Mouse (Mus musculus) forebrain, postnatal 0 days (tissue): ENCODE results near the gene Cog8. TPM values are rescaled to one million over a fixed set of nuclear protein-coding genes. Genes with fewer than 3 reads are reported as not detected.

Source experiments
- ATAC-seq: fragments of 200-750 bp; cut with Nextera tagmentation; 2 replicates; pipeline ENCODE4 v1.8.0; 2017; ENCODE audit warnings: mild to moderate bottlenecking, moderate library complexity
- DNase-seq: peaks from one replicate; pipeline ENCODE4 v3.0.0-alpha.2; 2015
- H3K27ac ChIP-seq: fragments of 300-500 bp; sonication (generic); 2 replicates; pipeline ENCODE4 v1.5.1; 2014; ENCODE audit warnings: low read depth, mild to moderate bottlenecking, antibody characterized with exemption, low read length, moderate library complexity, mixed read lengths
- H3K27me3 ChIP-seq: fragments of 300-500 bp; sonication (generic); 2 replicates; pipeline ENCODE4 v1.6.1; 2014; ENCODE audit warnings: mild to moderate bottlenecking, low read length, mixed read lengths; ENCODE audit not compliant: insufficient read depth
- H3K36me3 ChIP-seq: fragments of 300-500 bp; sonication (generic); 2 replicates; pipeline ENCODE4 v1.6.1; 2014; ENCODE audit warnings: mild to moderate bottlenecking, moderate library complexity; ENCODE audit not compliant: insufficient read depth
- H3K4me1 ChIP-seq: fragments of 300-500 bp; sonication (generic); 2 replicates; pipeline ENCODE4 v1.6.1; 2014; ENCODE audit warnings: antibody characterized with exemption; ENCODE audit not compliant: insufficient read depth
- H3K4me2 ChIP-seq: fragments of 300-500 bp; sonication (generic); 2 replicates; pipeline ENCODE4 v1.6.1; 2014; ENCODE audit warnings: low read depth, mild to moderate bottlenecking, moderate library complexity
- H3K4me3 ChIP-seq: fragments of 300-500 bp; sonication (generic); 2 replicates; pipeline ENCODE4 v1.5.1; 2014; ENCODE audit warnings: low read depth, low read length, mixed read lengths
- H3K9ac ChIP-seq: fragments of 300-500 bp; sonication (generic); 2 replicates; pipeline ENCODE4 v1.6.1; 2014; ENCODE audit warnings: mild to moderate bottlenecking
- H3K9me3 ChIP-seq: fragments of 300-500 bp; sonication (generic); 2 replicates; pipeline ENCODE4 v1.6.1; 2016; ENCODE audit warnings: low read length
- CTCF ChIP-seq: sonication (generic); IDR thresholded peaks from 2 replicates; pipeline ENCODE4 v1.5.1; 2016; ENCODE audit warnings: antibody characterized with exemption, control low read depth, low read depth
- WGBS: fragments of 180-500 bp; shearing (Covaris S2); extraction: QIAGEN DNeasy Blood & Tissue Kit; methylation state at CpG from one replicate; pipeline ENCODE4 v1.1.7; 2014; 5-methylcytosine and 5-hydroxymethylcytosine counted together
- polyA plus RNA-seq: library from polyadenylated mRNA; unstranded; fragments of >200 nt; fragmentation: Nextera tagmentation; extraction: Ambion mirVana; gene quantifications from 2 replicates; pipeline ENCODE4 v1.2.1, GENCODE M21; 2015
- total RNA-seq: library from RNA; depleted of rRNA; stranded (reverse); fragments of >200 nt; gene quantifications from 2 replicates; pipeline ENCODE4 v1.2.3, GENCODE M21; 2014; rRNA removed

Cog8 gene
- total RNA-seq (42.2 and 61.3 TPM in 2 replicates), polyA plus RNA-seq (27.8 and 33.2 TPM in 2 replicates)

GRCm38 (mm10) chr8:107056076-107056972, at the start of gene Cog8, which contains the start of gene Nip7:
Cog8 (minus strand) TSS chr8:107056689.
Nip7 (plus strand) TSS chr8:107056877.
- H3K4me2 ChIP-seq, result peak within 1 kb of the TSS; percentile 86
- DNase-seq, result peak; percentile 98
- TF ChIP-seq CTCF, result no peak; the same call in 1 of the 2 replicates
- peaks cover 37% of the 10 kb centered on the region for H3K36me3 ChIP-seq
- H3K9me3 ChIP-seq, result no peaks in the 10 kb centered on the region
- peaks cover 14% of the 10 kb centered on the region for H3K4me1 ChIP-seq
- ATAC-seq, result peak; percentile 99
- H3K4me3 ChIP-seq, result peak within 1 kb of the TSS; percentile 94
- H3K27me3 ChIP-seq, result no peaks in the 10 kb centered on the region
- under 1% methylated on average over 85 of the region's 88 CpGs for WGBS
- peak within 1 kb of the TSS; percentile 86 for H3K27ac ChIP-seq
- H3K9ac ChIP-seq, result peak within 1 kb of the TSS; percentile 89

- H3K27me3 ChIP-seq, result no peaks in the 10 kb centered on the region
- TF ChIP-seq CTCF, result peak; percentile 87
- H3K27ac ChIP-seq, result no peak overlapping the region
- no peaks in the 10 kb centered on the region for H3K9me3 ChIP-seq
- H3K36me3 ChIP-seq, result no peaks in the 10 kb centered on the region
- DNase-seq (peak; percentile 79), ATAC-seq (peak; percentile 32; the same call in 1 of the 2 replicates)
- H3K4me2 ChIP-seq, result no peak overlapping the region
- H3K4me1 ChIP-seq, result no peaks in the 10 kb centered on the region
- 10% methylated on average over 4 of the region's 4 CpGs for WGBS
- H3K4me3 ChIP-seq, result no peak overlapping the region
- no peak overlapping the region for H3K9ac ChIP-seq
Observed at GRCm38 (mm10) chr8:107104547-107104946, 48.1 kb upstream of the Cog8 start.

- Histone ChIP-seq H3K4me2 (no peak overlapping the region), H3K27me3 (no peaks in the 10 kb centered on the region), H3K4me1 (no peaks in the 10 kb centered on the region), H3K9me3 (no peaks in the 10 kb centered on the region), H3K4me3 (no peak overlapping the region), H3K36me3 (no peaks in the 10 kb centered on the region), H3K27ac (no peak overlapping the region), H3K9ac (no peak overlapping the region)
- 94% methylated on average over 2 of the region's 2 CpGs for WGBS
- ATAC-seq, result no peak
- DNase-seq, result no peak
- no peak for TF ChIP-seq CTCF
Observed at GRCm38 (mm10) chr8:107100635-107101034, 44.1 kb upstream of the Cog8 start.

- DNase-seq (peak; percentile 97), ATAC-seq (peak; percentile 98)
- Histone ChIP-seq H3K9ac (peak within 1 kb of the TSS; percentile 77), H3K4me2 (peak within 1 kb of the TSS; percentile 59), H3K4me1 (peaks cover 8% of the 10 kb centered on the region; the same call in 1 of the 2 replicates), H3K27me3 (no peaks in the 10 kb centered on the region), H3K4me3 (peak within 1 kb of the TSS; percentile 74), H3K9me3 (no peaks in the 10 kb centered on the region), H3K27ac (peak within 1 kb of the TSS; percentile 89), H3K36me3 (0 out of 2 replicates have a peak, but pooled peaks cover 5% of the 10 kb centered on the region)
- TF ChIP-seq CTCF, result no peak
- WGBS, result 4% methylated on average over 38 of the region's 39 CpGs
Observed at GRCm38 (mm10) chr8:107096366-107097036, 40.0 kb upstream of the Cog8 start, which contains the start of gene Terf2. Terf2 (minus strand) TSS chr8:107096547.

GRCm38 (mm10) chr8:107095717-107096365, 39.4 kb upstream of the Cog8 start:
- H3K27ac ChIP-seq, result peak overlapping the region; percentile 89
- DNase-seq, result peak; percentile 39
- peak overlapping the region; percentile 59 for H3K4me2 ChIP-seq
- H3K27me3 ChIP-seq, result no peaks in the 10 kb centered on the region
- TF ChIP-seq CTCF, result no peak
- H3K36me3 ChIP-seq, result peaks cover 9% of the 10 kb centered on the region; the same call in 1 of the 2 replicates
- peak; percentile 67; the same call in 1 of the 2 replicates for ATAC-seq
- H3K4me1 ChIP-seq, result peaks cover 8% of the 10 kb centered on the region; the same call in 1 of the 2 replicates
- no peaks in the 10 kb centered on the region for H3K9me3 ChIP-seq
- H3K9ac ChIP-seq, result peak overlapping the region; percentile 77
- WGBS, result under 1% methylated on average over 52 of the region's 53 CpGs
- H3K4me3 ChIP-seq, result peak overlapping the region; percentile 74

GRCm38 (mm10) chr8:107090531-107090930, 34.0 kb upstream of the Cog8 start:
- Histone ChIP-seq H3K4me2 (no peak overlapping the region), H3K4me1 (peaks cover 8% of the 10 kb centered on the region; the same call in 1 of the 2 replicates), H3K27me3 (no peaks in the 10 kb centered on the region), H3K9ac (no peak overlapping the region), H3K9me3 (no peaks in the 10 kb centered on the region), H3K27ac (no peak overlapping the region), H3K36me3 (peaks cover 27% of the 10 kb centered on the region), H3K4me3 (no peak overlapping the region)
- no peak for ATAC-seq
- no peak for TF ChIP-seq CTCF
- DNase-seq, result no peak
- WGBS, result 95% methylated on average over 7 of the region's 7 CpGs
